Mouse (Mus musculus): ENCODE measurements at regions not wholly inside any gene's neighbourhood (a gene's known extent, or its start where the extent isn't known, plus 50 kb on each side); places are given as distances from the start of the nearest gene placed in this dataset.
A peak's percentile ranks its signal among the peaks of the same experiment; 100 is the strongest.
"Not testable (repeated sequence)": the region's sequence is repeated elsewhere in the genome, so short reads cannot be mapped to it uniquely, and the experiment has no call there.

- Histone ChIP-seq H3K4me2 (ENCODE audit: low read length) (no peak overlapping the region), H3K4me3 (replicated peaks; ENCODE audit: low read length) (no peak overlapping the region), H3K4me1 (replicated peaks; ENCODE audit: control insufficient read depth, insufficient read depth, low read length) (no peaks in the 10 kb centered on the region), H3K27me3 (replicated peaks; ENCODE audit: control insufficient read depth, insufficient read depth, low read length) (no peaks in the 10 kb centered on the region), H3K27ac (ENCODE audit: low read length) (no peak overlapping the region), H3K9me3 (ENCODE audit: control insufficient read depth, low read length) (no peaks in the 10 kb centered on the region), H3K9ac (replicated peaks; ENCODE audit: low read depth, low read length) (no peak overlapping the region), H3K36me3 (ENCODE audit: control insufficient read depth, insufficient read depth) (no peaks in the 10 kb centered on the region)
- 32% methylated on average over 3 of the region's 3 CpGs for WGBS
- no peak for ATAC-seq
Observed at GRCm38 (mm10) chr6:102005627-102006026, 567.3 kb downstream of the Cntn3 start.

GRCm38 (mm10) chr6:101998181-101998580, 574.7 kb downstream of the Cntn3 start:
- Histone ChIP-seq H3K27ac (ENCODE audit: low read length) (no peak overlapping the region), H3K27me3 (replicated peaks; ENCODE audit: control insufficient read depth, insufficient read depth, low read length) (no peaks in the 10 kb centered on the region), H3K4me3 (replicated peaks; ENCODE audit: low read length) (no peak overlapping the region), H3K4me2 (ENCODE audit: low read length) (no peak overlapping the region), H3K4me1 (replicated peaks; ENCODE audit: control insufficient read depth, insufficient read depth, low read length) (no peaks in the 10 kb centered on the region), H3K9me3 (ENCODE audit: control insufficient read depth, low read length) (no peaks in the 10 kb centered on the region), H3K36me3 (ENCODE audit: control insufficient read depth, insufficient read depth) (no peaks in the 10 kb centered on the region), H3K9ac (replicated peaks; ENCODE audit: low read depth, low read length) (no peak overlapping the region)
- no peak for ATAC-seq
- WGBS = 51% methylated on average over 2 of the region's 2 CpGs

- Histone ChIP-seq H3K27me3 (replicated peaks; ENCODE audit: control insufficient read depth, insufficient read depth, low read length) (no peaks in the 10 kb centered on the region), H3K4me3 (replicated peaks; ENCODE audit: low read length) (no peak overlapping the region), H3K9me3 (ENCODE audit: control insufficient read depth, low read length) (no peaks in the 10 kb centered on the region), H3K4me2 (ENCODE audit: low read length) (no peak overlapping the region), H3K27ac (ENCODE audit: low read length) (no peak overlapping the region), H3K36me3 (ENCODE audit: control insufficient read depth, insufficient read depth) (no peaks in the 10 kb centered on the region), H3K4me1 (replicated peaks; ENCODE audit: control insufficient read depth, insufficient read depth, low read length) (no peaks in the 10 kb centered on the region), H3K9ac (replicated peaks; ENCODE audit: low read depth, low read length) (no peak overlapping the region)
- ATAC-seq = peak; percentile 73
- WGBS = 57% methylated on average over 5 of the region's 5 CpGs
Observed at GRCm38 (mm10) chr6:101997629-101998028, 575.3 kb downstream of the Cntn3 start.

- H3K27ac ChIP-seq (ENCODE audit: low read length) = no peak overlapping the region
- no peak overlapping the region for H3K4me2 ChIP-seq (ENCODE audit: low read length)
- no peak overlapping the region for H3K9ac ChIP-seq (replicated peaks; ENCODE audit: low read depth, low read length)
- 87% methylated on average over 2 of the region's 2 CpGs for WGBS
- no peak for ATAC-seq
- H3K36me3 ChIP-seq (ENCODE audit: control insufficient read depth, insufficient read depth) = no peaks in the 10 kb centered on the region
- H3K9me3 ChIP-seq (ENCODE audit: control insufficient read depth, low read length) = no peaks in the 10 kb centered on the region
- no peak overlapping the region for H3K4me3 ChIP-seq (replicated peaks; ENCODE audit: low read length)
- no peaks in the 10 kb centered on the region for H3K27me3 ChIP-seq (replicated peaks; ENCODE audit: control insufficient read depth, insufficient read depth, low read length)
- H3K4me1 ChIP-seq (replicated peaks; ENCODE audit: control insufficient read depth, insufficient read depth, low read length) = no peaks in the 10 kb centered on the region
Observed at GRCm38 (mm10) chr6:101992815-101993214, 580.1 kb downstream of the Cntn3 start.

- Histone ChIP-seq H3K4me1 (replicated peaks; ENCODE audit: control insufficient read depth, insufficient read depth, low read length) (no peaks in the 10 kb centered on the region), H3K9ac (replicated peaks; ENCODE audit: low read depth, low read length) (no peak overlapping the region), H3K36me3 (ENCODE audit: control insufficient read depth, insufficient read depth) (no peaks in the 10 kb centered on the region), H3K4me2 (ENCODE audit: low read length) (no peak overlapping the region), H3K9me3 (ENCODE audit: control insufficient read depth, low read length) (no peaks in the 10 kb centered on the region), H3K27ac (ENCODE audit: low read length) (no peak overlapping the region), H3K4me3 (replicated peaks; ENCODE audit: low read length) (no peak overlapping the region), H3K27me3 (replicated peaks; ENCODE audit: control insufficient read depth, insufficient read depth, low read length) (no peaks in the 10 kb centered on the region)
- 100% methylated on average over 1 of the region's 1 CpGs for WGBS
- ATAC-seq = no peak
Observed at GRCm38 (mm10) chr6:101981656-101982055, 591.2 kb downstream of the Cntn3 start.

GRCm38 (mm10) chr6:101979213-101979612, 593.7 kb downstream of the Cntn3 start:
- 74% methylated on average over 2 of the region's 2 CpGs for WGBS
- no peak for ATAC-seq

GRCm38 (mm10) chr6:101964941-101965340, 587.2 kb upstream of the Pdzrn3 start:
- no peaks in the 10 kb centered on the region for H3K36me3 ChIP-seq (ENCODE audit: control insufficient read depth, insufficient read depth)
- no peaks in the 10 kb centered on the region for H3K9me3 ChIP-seq (ENCODE audit: control insufficient read depth, low read length)
- no peak overlapping the region for H3K4me3 ChIP-seq (replicated peaks; ENCODE audit: low read length)
- H3K27me3 ChIP-seq (replicated peaks; ENCODE audit: control insufficient read depth, insufficient read depth, low read length) = no peaks in the 10 kb centered on the region
- 42% methylated on average over 2 of the region's 2 CpGs for WGBS
- no peak for ATAC-seq
- H3K4me1 ChIP-seq (replicated peaks; ENCODE audit: control insufficient read depth, insufficient read depth, low read length) = no peaks in the 10 kb centered on the region
- no peak overlapping the region for H3K9ac ChIP-seq (replicated peaks; ENCODE audit: low read depth, low read length)
- no peak overlapping the region for H3K27ac ChIP-seq (ENCODE audit: low read length)
- H3K4me2 ChIP-seq (ENCODE audit: low read length) = no peak overlapping the region

More at GRCm38 (mm10) chr6:101979213-101979612, 593.7 kb downstream of the Cntn3 start:
- Histone ChIP-seq H3K27ac (ENCODE audit: low read length) (no peak overlapping the region), H3K27me3 (replicated peaks; ENCODE audit: control insufficient read depth, insufficient read depth, low read length) (no peaks in the 10 kb centered on the region), H3K4me3 (replicated peaks; ENCODE audit: low read length) (no peak overlapping the region), H3K9ac (replicated peaks; ENCODE audit: low read depth, low read length) (no peak overlapping the region), H3K4me2 (ENCODE audit: low read length) (no peak overlapping the region), H3K4me1 (replicated peaks; ENCODE audit: control insufficient read depth, insufficient read depth, low read length) (no peaks in the 10 kb centered on the region), H3K9me3 (ENCODE audit: control insufficient read depth, low read length) (no peaks in the 10 kb centered on the region), H3K36me3 (ENCODE audit: control insufficient read depth, insufficient read depth) (no peaks in the 10 kb centered on the region)

- H3K36me3 ChIP-seq (ENCODE audit: control insufficient read depth, insufficient read depth); H3K27me3 ChIP-seq (replicated peaks; ENCODE audit: control insufficient read depth, insufficient read depth, low read length); H3K27ac ChIP-seq (ENCODE audit: low read length); H3K9ac ChIP-seq (replicated peaks; ENCODE audit: low read depth, low read length); H3K9me3 ChIP-seq (ENCODE audit: control insufficient read depth, low read length); ATAC-seq; H3K4me3 ChIP-seq (replicated peaks; ENCODE audit: low read length); H3K4me2 ChIP-seq (ENCODE audit: low read length); H3K4me1 ChIP-seq (replicated peaks; ENCODE audit: control insufficient read depth, insufficient read depth, low read length): not testable (repeated sequence)
- 88% methylated on average over 3 of the region's 3 CpGs for WGBS
Observed at GRCm38 (mm10) chr6:101961476-101961875, 583.8 kb upstream of the Pdzrn3 start.

- H3K9me3 ChIP-seq (ENCODE audit: control insufficient read depth, low read length) = no peaks in the 10 kb centered on the region; the same call in 1 of the 2 replicates
- H3K9ac ChIP-seq (replicated peaks; ENCODE audit: low read depth, low read length) = no peak overlapping the region
- no peaks in the 10 kb centered on the region for H3K27me3 ChIP-seq (replicated peaks; ENCODE audit: control insufficient read depth, insufficient read depth, low read length)
- 43% methylated on average over 3 of the region's 3 CpGs for WGBS
- no peak overlapping the region for H3K4me3 ChIP-seq (replicated peaks; ENCODE audit: low read length)
- ATAC-seq = no peak
- no peaks in the 10 kb centered on the region; the same call in 1 of the 2 replicates for H3K4me1 ChIP-seq (replicated peaks; ENCODE audit: control insufficient read depth, insufficient read depth, low read length)
- no peak overlapping the region for H3K4me2 ChIP-seq (ENCODE audit: low read length)
- H3K27ac ChIP-seq (ENCODE audit: low read length) = no peak overlapping the region
- no peaks in the 10 kb centered on the region for H3K36me3 ChIP-seq (ENCODE audit: control insufficient read depth, insufficient read depth)
Observed at GRCm38 (mm10) chr6:101949681-101950080, 572.0 kb upstream of the Pdzrn3 start.

GRCm38 (mm10) chr6:101948950-101949349, 571.3 kb upstream of the Pdzrn3 start:
- H3K27me3 ChIP-seq (replicated peaks; ENCODE audit: control insufficient read depth, insufficient read depth, low read length) = no peaks in the 10 kb centered on the region
- WGBS = 63% methylated on average over 2 of the region's 2 CpGs
- H3K9me3 ChIP-seq (ENCODE audit: control insufficient read depth, low read length) = no peaks in the 10 kb centered on the region; the same call in 1 of the 2 replicates
- no peak overlapping the region for H3K4me2 ChIP-seq (ENCODE audit: low read length)
- H3K36me3 ChIP-seq (ENCODE audit: control insufficient read depth, insufficient read depth) = no peaks in the 10 kb centered on the region
- H3K4me3 ChIP-seq (replicated peaks; ENCODE audit: low read length) = no peak overlapping the region
- no peak for ATAC-seq
- H3K9ac ChIP-seq (replicated peaks; ENCODE audit: low read depth, low read length) = no peak overlapping the region
- H3K4me1 ChIP-seq (replicated peaks; ENCODE audit: control insufficient read depth, insufficient read depth, low read length) = no peaks in the 10 kb centered on the region; the same call in 1 of the 2 replicates
- H3K27ac ChIP-seq (ENCODE audit: low read length) = no peak overlapping the region

All from forebrain, embryonic 16.5 days (tissue).